ENCODE assay signal across 9 mouse cellular contexts in the genomic region with DNA sequence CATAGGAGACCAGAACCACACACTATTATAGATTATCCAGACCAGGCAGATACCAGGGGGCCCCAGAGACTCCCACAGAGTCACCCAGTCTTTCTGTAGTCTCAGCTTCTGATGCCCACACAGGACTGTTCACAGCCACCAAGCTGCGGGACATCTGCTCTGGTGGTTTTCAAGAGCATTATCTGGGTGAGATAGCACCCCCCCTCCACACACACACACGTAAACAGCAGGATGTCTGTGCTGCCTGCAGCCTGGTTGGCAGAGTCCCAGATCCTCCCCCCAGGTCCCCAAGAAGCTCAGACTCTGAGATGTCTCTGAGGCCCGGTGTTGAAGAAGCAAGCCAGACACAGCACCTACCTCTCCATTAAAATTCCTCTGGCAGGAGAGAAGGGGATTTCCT. TPM values are rescaled to one million over a fixed set of nuclear protein-coding genes. Genes with fewer than 3 reads are reported as not detected.
DNase-seq lines count a peak whose midpoint lies in the region; ATAC-seq and TF ChIP-seq lines count a peak whose summit lies in the region.
"Had no signal": no experiment of that assay in that cellular context is flagged by ENCODE, and none has a peak within 500 bp of the region (broad histone marks: within the 10 kb centered on the region; RNA-seq: fewer than 3 reads in every experiment).

No protein-coding gene starts in this region.

- no peak overlapping the region for H3K4me3 ChIP-seq in heart, embryonic 12.5 days
- no peak overlapping the region for H3K4me3 ChIP-seq in thymus, adult 2 months (ENCODE audit: control insufficient read depth, insufficient read depth, low read length)
- H3K4me3 ChIP-seq: midbrain, embryonic 12.5 days had no signal

- H3K4me2 ChIP-seq in heart, embryonic 12.5 days = peak overlapping the region; percentile 25
- H3K4me2 ChIP-seq: midbrain, embryonic 12.5 days had no signal

- 2% methylated on average over 3 of the region's 3 CpGs for WGBS in heart, embryonic 12.5 days
- WGBS in thymus, adult 2 months = 10% methylated on average over 3 of the region's 3 CpGs

- H3K9me3 ChIP-seq in heart, embryonic 12.5 days (replicated peaks) = no peaks in the 10 kb centered on the region
- H3K9me3 ChIP-seq: midbrain, embryonic 12.5 days had no signal

- TF ChIP-seq CTCF in thymus, adult 2 months (IDR thresholded peaks at IDR 0.05; ENCODE audit: borderline replicate concordance, control insufficient read depth, extremely low read depth, insufficient read depth, low read length, poor library complexity) = no peak

- DNase-seq in heart, adult 11 months = no peak
- DNase-seq in thymus, postnatal 0 days (ENCODE audit: low spot score) = peak; percentile 28
- no peak for DNase-seq in thymus, adult 2 months
- DNase-seq in layer of hippocampus, postnatal 10 days (ENCODE audit: low spot score in 2 of 2) = peak; percentile 52 to 58
- DNase-seq in testis, postnatal 14 days (ENCODE audit: low spot score) = peak; percentile 33
- DNase-seq in spleen, adult 12 weeks (ENCODE audit: low spot score) = no peak
- DNase-seq in lung, adult 18-20 months = no peak

- peaks cover 39% of the 10 kb centered on the region for H3K4me1 ChIP-seq in heart, embryonic 12.5 days (replicated peaks)
- peaks cover 12% of the 10 kb centered on the region for H3K4me1 ChIP-seq in thymus, adult 2 months (replicated peaks; ENCODE audit: control insufficient read depth, insufficient read depth, low read length)

- peak; percentile 44 for ATAC-seq in heart, embryonic 12.5 days (ENCODE audit: insufficient number of reproducible peaks, low FRiP score)

- peak overlapping the region; percentile 76 for H3K27ac ChIP-seq in heart, embryonic 12.5 days (ENCODE audit: poor library complexity, severe bottlenecking)
- H3K27ac ChIP-seq in thymus, adult 2 months (ENCODE audit: control insufficient read depth, insufficient read depth, low read length) = no peak overlapping the region; the same call in 1 of the 2 replicates
- H3K27ac ChIP-seq: midbrain, embryonic 12.5 days had no signal

- TF ChIP-seq POLR2A in thymus, adult 2 months (IDR thresholded peaks at IDR 0.05; ENCODE audit: control insufficient read depth, extremely low read depth, insufficient read depth, low read length, poor library complexity) = no peak

- H3K27me3 ChIP-seq in heart, embryonic 12.5 days (replicated peaks) = peaks cover 10% of the 10 kb centered on the region; the same call in 1 of the 2 replicates
- H3K27me3 ChIP-seq in thymus, adult 2 months (ENCODE audit: control insufficient read depth, insufficient read depth, low read length) = no peaks in the 10 kb centered on the region
- H3K27me3 ChIP-seq: midbrain, embryonic 12.5 days had no signal

- no peak overlapping the region; the same call in 1 of the 2 replicates for H3K9ac ChIP-seq in heart, embryonic 12.5 days
- H3K9ac ChIP-seq: midbrain, embryonic 12.5 days had no signal

- H3K36me3 ChIP-seq in heart, embryonic 12.5 days = no peaks in the 10 kb centered on the region
- no peaks in the 10 kb centered on the region for H3K36me3 ChIP-seq in thymus, adult 2 months (ENCODE audit: control insufficient read depth, insufficient read depth, low read length)
- H3K36me3 ChIP-seq: midbrain, embryonic 12.5 days had no signal

RNA-seq across cellular contexts. Expression of gene Mybph, which starts 2.3 kb away (rescaled TPM):
- 0.39 and 0.54 TPM in 2 replicates for polyA plus RNA-seq in heart, embryonic 12.5 days (2016; fragmentation: Nextera tagmentation; extraction: Ambion mirVana)
- polyA plus RNA-seq in thymus, postnatal 0 days (2015; fragmentation: Nextera tagmentation; extraction: Ambion mirVana) = 0.76 and 0.82 TPM in 2 replicates
- 0.33 and 0.35 TPM in 2 replicates for polyA plus RNA-seq in thymus, adult 2 months (2012; rRNA removed)
- not detected for total RNA-seq in layer of hippocampus, postnatal 10 days (2021)
- polyA plus RNA-seq: midbrain, embryonic 12.5 days had no signal

RNA-seq across cellular contexts. Expression of gene Chil1, which starts 13.6 kb away (rescaled TPM):
- 1.2 and 1.3 TPM in 2 replicates for polyA plus RNA-seq in heart, embryonic 12.5 days (2016; fragmentation: Nextera tagmentation; extraction: Ambion mirVana)
- 5.3 and 5.9 TPM in 2 replicates for polyA plus RNA-seq in thymus, postnatal 0 days (2015; fragmentation: Nextera tagmentation; extraction: Ambion mirVana)
- polyA plus RNA-seq in thymus, adult 2 months (2012; rRNA removed) = 9.0 and 9.5 TPM in 2 replicates
- total RNA-seq in layer of hippocampus, postnatal 10 days (2021) = 1 to 10 TPM; 5.4 to 6.5 TPM

RNA-seq across cellular contexts. Expression of gene Adora1, which starts 39.7 kb away (rescaled TPM):
- polyA plus RNA-seq in heart, embryonic 12.5 days (2016; fragmentation: Nextera tagmentation; extraction: Ambion mirVana) = 7.3 and 9.3 TPM in 2 replicates
- polyA plus RNA-seq in thymus, postnatal 0 days (2015; fragmentation: Nextera tagmentation; extraction: Ambion mirVana) = 0.14 and 0.21 TPM in 2 replicates
- polyA plus RNA-seq in thymus, adult 2 months (2012; rRNA removed) = 6.2 and 6.3 TPM in 2 replicates
- 100 to 1,000 TPM; 162 to 169 TPM for total RNA-seq in layer of hippocampus, postnatal 10 days (2021)

Comparison
In these comparisons a context has a peak if more than half of its experiments do, and no peak if none do; other contexts are left out.
1. DNase-seq: peak in thymus, postnatal 0 days (single experiment), layer of hippocampus, postnatal 10 days (2 of 2) and testis, postnatal 14 days (single experiment); none in heart, adult 11 months (single experiment), thymus, adult 2 months (single experiment), spleen, adult 12 weeks (single experiment) and lung, adult 18-20 months (0 of 2).